Mouse (Mus musculus): ENCODE measurements around the gene Ap1g1.

GRCm38 (mm10) chr8:109803211-109803610 lies 24.9 kb downstream of the Ap1g1 start:
- no peak for TF ChIP-seq HCFC1 (IDR thresholded peaks at IDR 0.05; ENCODE audit: borderline replicate concordance, insufficient read depth, low read length)
- no peak for TF ChIP-seq ZNF384 (IDR thresholded peaks at IDR 0.05; ENCODE audit: low read depth, low read length)
- TF ChIP-seq MAFK (IDR thresholded peaks at IDR 0.05; ENCODE audit: insufficient read depth, low read depth, low read length), result no peak
- no peak for TF ChIP-seq CHD2 (IDR thresholded peaks at IDR 0.05; ENCODE audit: low read depth, low read length)
- no peak for TF ChIP-seq ZC3H11A (IDR thresholded peaks at IDR 0.05; ENCODE audit: borderline replicate concordance, low read depth, low read length)

Data from ES-E14 (cell line).